Mouse (Mus musculus): Measurements from ENCODE around the gene Tcaf2. TPM values are rescaled to one million over a fixed set of nuclear protein-coding genes. Genes with fewer than 3 reads are reported as not detected.

Tcaf2 gene
- total and polyA plus RNA-seq, 3 experiments = 0.11 TPM; not detected in 2

DNA sequence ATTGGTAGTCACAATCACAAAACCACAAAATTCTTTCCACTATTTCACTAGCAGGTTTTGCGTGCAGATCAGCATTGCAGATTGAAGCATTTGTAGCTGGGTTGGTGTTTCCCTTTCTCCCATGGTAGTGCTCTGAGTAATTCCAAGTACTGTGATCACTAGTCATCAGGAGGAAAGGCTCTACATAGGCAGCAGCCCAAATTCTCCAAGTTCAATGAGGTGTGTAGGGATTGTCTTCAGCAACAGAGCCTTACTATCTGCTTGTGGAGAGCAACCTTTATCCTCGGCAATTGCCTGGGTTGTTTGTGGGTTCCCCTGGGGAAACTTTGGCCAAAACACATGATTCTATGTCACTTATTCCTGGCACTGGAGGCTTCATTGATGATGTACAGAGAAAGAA, 28.1 kb downstream of the Tcaf2 start:
- ATAC-seq (ENCODE audit: extremely low read depth, insufficient number of reproducible peaks, low FRiP score, poor library complexity, severe bottlenecking) = no peak
- no peak overlapping the region for H3K4me3 ChIP-seq (ENCODE audit: low read depth, low read length)
- H3K9me3 ChIP-seq (replicated peaks) = no peaks in the 10 kb centered on the region
- TF ChIP-seq CTCF (IDR thresholded peaks at IDR 0.05; ENCODE audit: low read depth, low read length) (no peak), GATA2 (IDR thresholded peaks at IDR 0.05; ENCODE audit: borderline replicate concordance, low read depth, low read length) (no peak), TAL1 (conservative IDR thresholded peaks at IDR 0.05; ENCODE audit: low read depth, low read length) (no peak)
- DNase-seq (ENCODE audit: low spot score) = no peak
- H3K27me3 ChIP-seq (ENCODE audit: insufficient read depth, low read length) = no peaks in the 10 kb centered on the region
- no peaks in the 10 kb centered on the region for H3K36me3 ChIP-seq (replicated peaks)
- no peaks in the 10 kb centered on the region for H3K4me1 ChIP-seq (ENCODE audit: insufficient read depth, low read depth, low read length)

DNA sequence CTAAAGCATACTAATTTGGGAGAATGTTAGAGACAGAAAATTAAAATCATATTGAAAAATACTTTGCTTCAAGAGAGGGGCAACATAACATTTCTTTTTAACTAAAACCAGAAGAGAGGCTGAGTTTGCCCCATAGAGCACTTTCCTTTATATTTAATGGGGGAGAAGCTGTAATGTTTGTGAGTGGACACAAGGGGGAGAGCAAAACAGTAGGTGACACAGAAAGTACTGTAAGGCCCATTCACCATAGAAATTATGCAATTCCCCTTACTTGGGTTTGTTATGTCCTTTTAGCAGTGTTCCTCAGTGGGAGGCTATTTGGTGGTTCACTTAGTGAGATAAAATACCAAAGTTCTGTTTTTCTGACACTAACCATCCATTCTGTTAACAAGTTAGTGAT, 32.8 kb downstream of the Tcaf2 start:
- Histone ChIP-seq H3K4me3 (ENCODE audit: low read depth, low read length) (no peak overlapping the region), H3K27me3 (ENCODE audit: insufficient read depth, low read length) (no peaks in the 10 kb centered on the region), H3K36me3 (replicated peaks) (no peaks in the 10 kb centered on the region), H3K4me1 (ENCODE audit: insufficient read depth, low read depth, low read length) (no peaks in the 10 kb centered on the region), H3K9me3 (replicated peaks) (no peaks in the 10 kb centered on the region)
- TF ChIP-seq GATA2 (IDR thresholded peaks at IDR 0.05; ENCODE audit: borderline replicate concordance, low read depth, low read length) = no peak
- no peak for TF ChIP-seq CTCF (IDR thresholded peaks at IDR 0.05; ENCODE audit: low read depth, low read length)
- no peak for TF ChIP-seq TAL1 (conservative IDR thresholded peaks at IDR 0.05; ENCODE audit: low read depth, low read length)
- no peak for TF ChIP-seq GATA1 (IDR thresholded peaks at IDR 0.05; ENCODE audit: borderline replicate concordance, low read length)
- TF ChIP-seq POLR2AphosphoS5 (IDR thresholded peaks at IDR 0.05; ENCODE audit: insufficient replicate concordance, low read depth, low read length) = no peak
- no peak for ATAC-seq (ENCODE audit: extremely low read depth, insufficient number of reproducible peaks, low FRiP score, poor library complexity, severe bottlenecking)
- no peak for DNase-seq (ENCODE audit: low spot score)

DNA sequence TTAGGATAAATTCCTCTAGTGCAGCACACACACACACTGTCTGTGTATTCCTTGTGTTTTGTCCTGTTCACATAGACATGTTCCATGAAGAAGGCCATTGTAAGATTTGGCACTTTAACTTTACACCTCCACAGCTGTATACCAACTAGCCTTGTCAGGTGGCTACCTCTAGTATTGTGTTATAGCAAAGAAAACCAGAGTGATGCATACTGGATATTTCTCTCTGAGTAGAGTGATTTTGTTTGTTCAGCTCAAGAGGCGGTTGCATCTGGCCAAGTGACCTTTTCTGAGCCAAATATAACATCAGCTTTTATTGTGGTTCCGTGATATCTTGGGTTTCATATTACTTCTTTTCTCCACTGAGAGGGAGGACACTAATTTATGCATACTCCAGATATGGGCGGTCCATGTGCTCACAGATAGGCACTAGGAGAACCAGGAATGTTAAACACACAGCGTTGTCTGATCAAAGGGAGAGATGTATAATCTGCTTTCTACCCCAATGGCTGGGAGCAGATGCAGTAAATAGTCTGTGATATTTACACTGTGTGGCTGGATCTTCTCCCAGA, 34.0 kb downstream of the Tcaf2 start:
- ATAC-seq (ENCODE audit: extremely low read depth, insufficient number of reproducible peaks, low FRiP score, poor library complexity, severe bottlenecking) (no peak), DNase-seq (ENCODE audit: low spot score) (no peak)
- Histone ChIP-seq H3K27me3 (ENCODE audit: insufficient read depth, low read length) (no peaks in the 10 kb centered on the region), H3K9me3 (replicated peaks) (no peaks in the 10 kb centered on the region), H3K4me1 (ENCODE audit: insufficient read depth, low read depth, low read length) (no peaks in the 10 kb centered on the region), H3K4me3 (ENCODE audit: low read depth, low read length) (no peak overlapping the region), H3K36me3 (replicated peaks) (no peaks in the 10 kb centered on the region)
- no peak for TF ChIP-seq GATA1 (IDR thresholded peaks at IDR 0.05; ENCODE audit: borderline replicate concordance, low read length)
- TF ChIP-seq CTCF (IDR thresholded peaks at IDR 0.05; ENCODE audit: low read depth, low read length) = no peak
- TF ChIP-seq GATA2 (IDR thresholded peaks at IDR 0.05; ENCODE audit: borderline replicate concordance, low read depth, low read length) = no peak
- TF ChIP-seq POLR2AphosphoS5 (IDR thresholded peaks at IDR 0.05; ENCODE audit: insufficient replicate concordance, low read depth, low read length) = no peak
- no peak for TF ChIP-seq TAL1 (conservative IDR thresholded peaks at IDR 0.05; ENCODE audit: low read depth, low read length)

DNA sequence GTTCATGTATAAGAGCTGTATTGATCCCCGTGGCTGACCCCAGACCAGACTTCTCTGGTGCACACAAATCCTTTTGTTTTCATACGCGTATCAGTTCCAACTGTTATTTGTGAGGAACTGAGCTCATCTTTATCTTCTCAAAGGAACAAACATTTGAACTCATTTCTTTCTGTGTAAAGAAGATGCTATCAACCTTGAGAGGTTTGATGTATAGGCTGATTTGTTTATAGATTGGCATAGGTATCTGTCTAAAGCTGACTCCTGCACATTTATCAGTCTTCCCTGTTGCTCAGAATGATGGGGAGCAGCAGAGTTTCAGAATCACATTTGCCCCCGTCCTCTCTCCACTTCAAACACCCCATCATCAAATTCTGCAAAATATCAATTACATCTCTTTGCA, 47.5 kb downstream of the Tcaf2 start, which contains the start of gene Tcaf3:
Tcaf3 (minus strand) TSS at position 101 of the 400 bp plus-strand sequence.
- no peaks in the 10 kb centered on the region for H3K4me1 ChIP-seq (ENCODE audit: insufficient read depth, low read depth, low read length)
- H3K36me3 ChIP-seq (replicated peaks) = no peaks in the 10 kb centered on the region
- H3K27me3 ChIP-seq (ENCODE audit: insufficient read depth, low read length) = 0 out of 2 replicates have a peak, but pooled peaks cover 3% of the 10 kb centered on the region
- ATAC-seq (ENCODE audit: extremely low read depth, insufficient number of reproducible peaks, low FRiP score, poor library complexity, severe bottlenecking) = no peak
- no peaks in the 10 kb centered on the region for H3K9me3 ChIP-seq (replicated peaks)
- TF ChIP-seq POLR2AphosphoS5 (IDR thresholded peaks at IDR 0.05; ENCODE audit: insufficient replicate concordance, low read depth, low read length) (no peak), GATA2 (IDR thresholded peaks at IDR 0.05; ENCODE audit: borderline replicate concordance, low read depth, low read length) (no peak), TAL1 (conservative IDR thresholded peaks at IDR 0.05; ENCODE audit: low read depth, low read length) (no peak), CTCF (IDR thresholded peaks at IDR 0.05; ENCODE audit: low read depth, low read length) (no peak), GATA1 (IDR thresholded peaks at IDR 0.05; ENCODE audit: borderline replicate concordance, low read length) (no peak)
- DNase-seq (ENCODE audit: low spot score) = no peak
- no peak within 1 kb of the TSS for H3K4me3 ChIP-seq (ENCODE audit: low read depth, low read length)

DNA sequence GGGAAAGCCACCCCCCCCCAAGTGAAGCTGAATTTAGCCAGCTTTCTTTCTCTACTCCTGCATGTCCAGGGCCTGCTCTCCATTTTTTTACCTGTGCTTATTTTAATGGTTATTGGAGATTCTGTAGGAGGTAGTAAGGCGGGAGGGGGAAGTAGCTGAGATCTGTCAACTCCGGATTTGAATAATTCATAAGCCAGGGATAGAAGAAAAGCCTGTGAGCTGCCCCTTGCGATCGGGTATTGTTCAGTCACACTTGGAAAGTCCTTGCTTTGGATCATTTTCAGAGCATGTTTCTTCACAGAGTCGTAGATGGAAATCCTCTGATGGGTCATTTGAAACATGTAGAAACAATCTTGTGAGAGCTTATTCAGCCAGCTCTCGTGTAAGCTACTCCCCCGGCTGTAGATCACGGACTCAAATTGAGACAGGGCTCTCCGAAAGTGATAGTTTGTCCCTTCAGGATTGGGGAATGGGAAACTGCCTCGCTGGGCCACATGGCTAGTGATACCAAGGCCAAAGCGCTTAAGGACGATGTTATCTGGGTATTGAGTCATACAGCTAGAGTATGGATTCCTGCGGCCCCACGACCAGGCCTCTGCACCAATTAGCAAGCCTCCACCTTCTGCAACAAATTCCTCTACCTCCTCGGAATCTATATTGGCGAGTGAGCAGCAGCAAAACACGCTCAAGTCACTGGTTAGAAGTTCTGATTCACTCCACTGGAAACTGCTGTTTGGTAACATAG, 51.7 kb downstream of the Tcaf2 start:
- DNase-seq (ENCODE audit: low spot score) (no peak), ATAC-seq (ENCODE audit: extremely low read depth, insufficient number of reproducible peaks, low FRiP score, poor library complexity, severe bottlenecking) (no peak)
- H3K9me3 ChIP-seq (replicated peaks) = no peaks in the 10 kb centered on the region
- no peaks in the 10 kb centered on the region for H3K4me1 ChIP-seq (ENCODE audit: insufficient read depth, low read depth, low read length)
- no peak overlapping the region for H3K4me3 ChIP-seq (ENCODE audit: low read depth, low read length)
- TF ChIP-seq CTCF (IDR thresholded peaks at IDR 0.05; ENCODE audit: low read depth, low read length) (no peak), POLR2AphosphoS5 (IDR thresholded peaks at IDR 0.05; ENCODE audit: insufficient replicate concordance, low read depth, low read length) (no peak), GATA2 (IDR thresholded peaks at IDR 0.05; ENCODE audit: borderline replicate concordance, low read depth, low read length) (no peak), GATA1 (IDR thresholded peaks at IDR 0.05; ENCODE audit: borderline replicate concordance, low read length) (no peak), TAL1 (conservative IDR thresholded peaks at IDR 0.05; ENCODE audit: low read depth, low read length) (no peak)
- H3K36me3 ChIP-seq (replicated peaks) = no peaks in the 10 kb centered on the region
- H3K27me3 ChIP-seq (ENCODE audit: insufficient read depth, low read length) = 0 out of 2 replicates have a peak, but pooled peaks cover 3% of the 10 kb centered on the region

DNA sequence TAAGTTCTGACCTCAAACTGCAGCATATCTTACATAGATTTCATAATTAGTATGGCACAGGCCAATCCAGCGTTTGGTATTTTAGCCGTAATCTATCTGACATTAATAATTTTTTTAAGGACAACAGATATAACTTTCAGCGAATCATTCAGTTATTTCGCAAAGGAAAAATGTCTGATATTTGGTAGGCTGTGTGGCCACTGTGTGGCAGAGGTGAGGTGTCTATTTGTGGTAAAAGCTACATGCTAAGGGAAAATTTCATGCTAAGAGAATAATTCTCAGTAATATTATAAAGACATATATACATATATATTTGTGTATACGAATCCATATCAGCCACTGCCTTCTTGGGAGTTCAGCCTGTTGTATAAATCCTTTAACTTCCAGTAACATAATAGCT, 58.5 kb downstream of the Tcaf2 start:
- no peak overlapping the region for H3K4me3 ChIP-seq (ENCODE audit: low read depth, low read length)
- H3K36me3 ChIP-seq (replicated peaks) = no peaks in the 10 kb centered on the region
- H3K9me3 ChIP-seq (replicated peaks) = no peaks in the 10 kb centered on the region
- no peak for TF ChIP-seq POLR2AphosphoS5 (IDR thresholded peaks at IDR 0.05; ENCODE audit: insufficient replicate concordance, low read depth, low read length)
- no peak for TF ChIP-seq GATA1 (IDR thresholded peaks at IDR 0.05; ENCODE audit: borderline replicate concordance, low read length)
- H3K4me1 ChIP-seq (ENCODE audit: insufficient read depth, low read depth, low read length) = no peaks in the 10 kb centered on the region
- ATAC-seq (ENCODE audit: extremely low read depth, insufficient number of reproducible peaks, low FRiP score, poor library complexity, severe bottlenecking) (no peak), DNase-seq (ENCODE audit: low spot score) (no peak)
- no peaks in the 10 kb centered on the region for H3K27me3 ChIP-seq (ENCODE audit: insufficient read depth, low read length)
